Mouse (Mus musculus) heart, postnatal 0 days (tissue): ENCODE data around the gene Reln. TPM values are rescaled to one million over a fixed set of nuclear protein-coding genes. Genes with fewer than 3 reads are reported as not detected.

Experiments used
- ATAC-seq: fragments of 200-750 bp; cut with Nextera tagmentation; 2 replicates; pipeline ENCODE4 v1.8.0; 2017; ENCODE audit warnings: low read depth, moderate number of reproducible peaks, moderate library complexity; ENCODE audit not compliant: insufficient read depth
- DNase-seq: peaks from one replicate; pipeline ENCODE4 v3.0.0-alpha.2; 2016; ENCODE audit warnings: low spot score
- H3K27ac ChIP-seq: fragments of 300-500 bp; sonication (generic); 2 replicates; pipeline ENCODE4 v1.5.1; 2014; ENCODE audit warnings: low read depth, mild to moderate bottlenecking
- H3K27me3 ChIP-seq: fragments of 300-500 bp; sonication (generic); 2 replicates; pipeline ENCODE4 v1.6.1; 2014; ENCODE audit warnings: low read length, mixed read lengths; ENCODE audit not compliant: control insufficient read depth, insufficient read depth
- H3K36me3 ChIP-seq: fragments of 300-500 bp; sonication (generic); replicated peaks from 2 replicates; pipeline ENCODE4 v1.6.1; 2014; ENCODE audit warnings: low read length, mixed read lengths; ENCODE audit not compliant: control insufficient read depth, insufficient read depth
- H3K4me1 ChIP-seq: fragments of 300-500 bp; sonication (generic); 2 replicates; pipeline ENCODE4 v1.6.1; 2014; ENCODE audit warnings: antibody characterized with exemption; ENCODE audit not compliant: control insufficient read depth, insufficient read depth
- H3K4me2 ChIP-seq: fragments of 300-500 bp; sonication (generic); 2 replicates; pipeline ENCODE4 v1.6.1; 2014; ENCODE audit warnings: low read depth, mild to moderate bottlenecking, low read length, moderate library complexity
- H3K4me3 ChIP-seq: fragments of 300-500 bp; sonication (generic); 2 replicates; pipeline ENCODE4 v1.5.1; 2014; ENCODE audit warnings: low read depth, low read length
- H3K9ac ChIP-seq: fragments of 300-500 bp; sonication (generic); replicated peaks from 2 replicates; pipeline ENCODE4 v1.6.1; 2014; ENCODE audit warnings: low read depth, low read length, mixed read lengths
- H3K9me3 ChIP-seq: fragments of 300-500 bp; sonication (generic); replicated peaks from 2 replicates; pipeline ENCODE4 v1.6.1; 2016; ENCODE audit warnings: low read length; ENCODE audit not compliant: control insufficient read depth
- CTCF ChIP-seq: IDR thresholded peaks from 2 replicates; pipeline ENCODE4 v1.5.1; 2016; ENCODE audit warnings: antibody characterized with exemption, control low read depth, low read depth
- EP300 ChIP-seq: IDR thresholded peaks from 2 replicates; pipeline ENCODE4 v1.6.1; 2016; ENCODE audit warnings: antibody characterized with exemption, low read depth
- WGBS: fragments of 180-500 bp; shearing (Covaris S2); extraction: QIAGEN DNeasy Blood & Tissue Kit; methylation state at CpG from one replicate; pipeline ENCODE4 v1.1.7; 2014; 5-methylcytosine and 5-hydroxymethylcytosine counted together
- polyA plus RNA-seq: library from polyadenylated mRNA; unstranded; fragments of >200 nt; fragmentation: Nextera tagmentation; extraction: Ambion mirVana; gene quantifications from 2 replicates; pipeline ENCODE4 v1.2.1, GENCODE M21; 2015
- total RNA-seq: library from RNA; depleted of rRNA; stranded (reverse); fragments of >200 nt; gene quantifications from 2 replicates; pipeline ENCODE4 v1.2.3, GENCODE M21; 2014; ENCODE audit warnings: low replicate concordance

Gene Reln
- total and polyA plus RNA-seq, 2 experiments from 2014 or later: 1.00 to 14.4 TPM

GRCm38 (mm10) chr5:22274134-22274533 is 70.4 kb downstream of the Reln start:
- Histone ChIP-seq H3K4me1 (no peaks in the 10 kb centered on the region), H3K36me3 (no peaks in the 10 kb centered on the region), H3K27me3 (no peaks in the 10 kb centered on the region), H3K27ac (no peak overlapping the region), H3K4me3 (no peak overlapping the region), H3K9me3 (peaks cover 3% of the 10 kb centered on the region; the same call in 1 of the 2 replicates), H3K4me2 (no peak overlapping the region), H3K9ac (no peak overlapping the region)
- TF ChIP-seq EP300 (no peak), CTCF (no peak)
- DNase-seq (no peak), ATAC-seq (no peak)
- WGBS: 81% methylated on average over 4 of the region's 4 CpGs

- H3K27ac ChIP-seq: no peak overlapping the region
- H3K9me3 ChIP-seq: no peaks in the 10 kb centered on the region
- H3K4me2 ChIP-seq: no peak overlapping the region
- 74% methylated on average over 6 of the region's 6 CpGs for WGBS
- no peaks in the 10 kb centered on the region for H3K4me1 ChIP-seq
- H3K9ac ChIP-seq: no peak overlapping the region
- ATAC-seq: no peak
- TF ChIP-seq CTCF (no peak), EP300 (no peak)
- H3K27me3 ChIP-seq: no peaks in the 10 kb centered on the region
- H3K36me3 ChIP-seq: no peaks in the 10 kb centered on the region
- DNase-seq: no peak
- H3K4me3 ChIP-seq: no peak overlapping the region
Measured at GRCm38 (mm10) chr5:22266489-22267301, 77.8 kb downstream of the Reln start.

GRCm38 (mm10) chr5:22262351-22262765 is 82.1 kb downstream of the Reln start:
- no peak for ATAC-seq
- Histone ChIP-seq H3K4me3 (no peak overlapping the region), H3K4me1 (no peaks in the 10 kb centered on the region), H3K27me3 (no peaks in the 10 kb centered on the region), H3K4me2 (no peak overlapping the region), H3K27ac (no peak overlapping the region), H3K36me3 (no peaks in the 10 kb centered on the region), H3K9me3 (no peaks in the 10 kb centered on the region), H3K9ac (no peak overlapping the region)
- whole genome bisulfite sequencing: 63% methylated on average over 3 of the region's 3 CpGs
- DNase-seq: no peak
- no peak for TF ChIP-seq EP300
- no peak for TF ChIP-seq CTCF

- no peak for ATAC-seq
- WGBS: 74% methylated on average over 3 of the region's 3 CpGs
- no peak overlapping the region for H3K4me2 ChIP-seq
- no peaks in the 10 kb centered on the region for H3K4me1 ChIP-seq
- no peaks in the 10 kb centered on the region for H3K36me3 ChIP-seq
- no peaks in the 10 kb centered on the region for H3K27me3 ChIP-seq
- no peak overlapping the region for H3K4me3 ChIP-seq
- no peak for TF ChIP-seq CTCF
- TF ChIP-seq EP300: no peak
- DNase-seq: no peak
- H3K9me3 ChIP-seq: no peaks in the 10 kb centered on the region
- H3K9ac ChIP-seq: no peak overlapping the region
- H3K27ac ChIP-seq: no peak overlapping the region
Measured at GRCm38 (mm10) chr5:22255346-22255745, 89.2 kb downstream of the Reln start.

GRCm38 (mm10) chr5:22253910-22254309 is 90.6 kb downstream of the Reln start:
- TF ChIP-seq EP300 (no peak), CTCF (no peak)
- Histone ChIP-seq H3K27ac (no peak overlapping the region), H3K4me3 (no peak overlapping the region), H3K4me2 (no peak overlapping the region), H3K4me1 (no peaks in the 10 kb centered on the region), H3K36me3 (no peaks in the 10 kb centered on the region), H3K27me3 (no peaks in the 10 kb centered on the region), H3K9me3 (no peaks in the 10 kb centered on the region), H3K9ac (no peak overlapping the region)
- 64% methylated on average over 3 of the region's 3 CpGs for WGBS
- DNase-seq (no peak), ATAC-seq (no peak)

- TF ChIP-seq CTCF: no peak
- no peak for TF ChIP-seq EP300
- Histone ChIP-seq H3K4me3 (no peak overlapping the region), H3K27ac (no peak overlapping the region), H3K27me3 (no peaks in the 10 kb centered on the region), H3K4me1 (no peaks in the 10 kb centered on the region), H3K4me2 (no peak overlapping the region), H3K9ac (no peak overlapping the region), H3K9me3 (no peaks in the 10 kb centered on the region), H3K36me3 (no peaks in the 10 kb centered on the region)
- DNase-seq: no peak
- ATAC-seq: no peak
- 87% methylated on average over 6 of the region's 6 CpGs for WGBS
Measured at GRCm38 (mm10) chr5:22253318-22253717, 91.2 kb downstream of the Reln start.
